Mouse (Mus musculus): ENCODE results near the gene Fnd3c2.

GRCm38 (mm10) chrX:106255276-106255675 is at the start of gene Fnd3c2:
- TF ChIP-seq POLR2A (IDR thresholded peaks at IDR 0.05; ENCODE audit: insufficient read depth, low read depth, low read length) (no peak), CTCF (IDR thresholded peaks at IDR 0.05) (no peak), EP300 (IDR thresholded peaks at IDR 0.05; ENCODE audit: insufficient read depth, low read depth, low read length) (no peak)
